Mouse (Mus musculus) lung, postnatal 0 days (tissue): ENCODE data around the gene Eps8l1. TPM values are rescaled to one million over a fixed set of nuclear protein-coding genes. Genes with fewer than 3 reads are reported as not detected.

ENCODE experiments used
- ATAC-seq: fragments of 200-750 bp; cut with Nextera tagmentation; 2 replicates; pipeline ENCODE4 v1.8.0; 2017; ENCODE audit warnings: moderate library complexity
- DNase-seq: peaks from one replicate; pipeline ENCODE4 v3.0.0-alpha.2; 2016; ENCODE audit warnings: low spot score
- H3K27ac ChIP-seq: fragments of 300-500 bp; sonication (generic); 2 replicates; pipeline ENCODE4 v1.5.1; 2014; ENCODE audit warnings: antibody characterized with exemption, mild to moderate bottlenecking, low read length, mixed read lengths
- H3K27me3 ChIP-seq: fragments of 300-500 bp; sonication (generic); replicated peaks from 2 replicates; pipeline ENCODE4 v1.6.1; 2014; ENCODE audit warnings: low read length, mixed read lengths; ENCODE audit not compliant: insufficient read depth
- H3K36me3 ChIP-seq: fragments of 300-500 bp; sonication (generic); 2 replicates; pipeline ENCODE4 v1.6.1; 2014; ENCODE audit warnings: low read length, mixed read lengths; ENCODE audit not compliant: insufficient read depth
- H3K4me1 ChIP-seq: fragments of 300-500 bp; sonication (generic); 2 replicates; pipeline ENCODE4 v1.6.1; 2014; ENCODE audit warnings: antibody characterized with exemption, low read depth, low read length, mixed read lengths; ENCODE audit not compliant: insufficient read depth
- H3K4me2 ChIP-seq: fragments of 300-500 bp; sonication (generic); replicated peaks from 2 replicates; pipeline ENCODE4 v1.6.1; 2014; ENCODE audit warnings: low read depth, mild to moderate bottlenecking, low read length, moderate library complexity, mixed read lengths
- H3K4me3 ChIP-seq: fragments of 300-500 bp; sonication (generic); 2 replicates; pipeline ENCODE4 v1.5.1; 2014; ENCODE audit warnings: low read depth, low read length
- H3K9ac ChIP-seq: fragments of 300-500 bp; sonication (generic); replicated peaks from 2 replicates; pipeline ENCODE4 v1.6.1; 2014; ENCODE audit warnings: low read depth, mild to moderate bottlenecking
- H3K9me3 ChIP-seq: fragments of 300-500 bp; sonication (generic); 2 replicates; pipeline ENCODE4 v1.6.1; 2016; ENCODE audit warnings: low read length, mixed read lengths
- CTCF ChIP-seq: IDR thresholded peaks from 2 replicates; pipeline ENCODE4 v1.5.1; 2016; ENCODE audit warnings: antibody characterized with exemption, mild to moderate bottlenecking
- EP300 ChIP-seq: IDR thresholded peaks from 2 replicates; pipeline ENCODE4 v1.6.1; 2016; ENCODE audit warnings: antibody characterized with exemption, mild to moderate bottlenecking, control low read depth
- WGBS: fragments of 180-500 bp; shearing (Covaris S2); extraction: QIAGEN DNeasy Blood & Tissue Kit; methylation state at CpG from one replicate; pipeline ENCODE4 v1.1.7; 2014; 5-methylcytosine and 5-hydroxymethylcytosine counted together
- polyA plus RNA-seq: library from polyadenylated mRNA; unstranded; fragments of >200 nt; fragmentation: Nextera tagmentation; extraction: Ambion mirVana; gene quantifications from 2 replicates; pipeline ENCODE4 v1.2.1, GENCODE M21; 2015

Gene Eps8l1
- polyA plus RNA-seq, 1 experiment from 2014 or later, result 15.0 TPM

DNA sequence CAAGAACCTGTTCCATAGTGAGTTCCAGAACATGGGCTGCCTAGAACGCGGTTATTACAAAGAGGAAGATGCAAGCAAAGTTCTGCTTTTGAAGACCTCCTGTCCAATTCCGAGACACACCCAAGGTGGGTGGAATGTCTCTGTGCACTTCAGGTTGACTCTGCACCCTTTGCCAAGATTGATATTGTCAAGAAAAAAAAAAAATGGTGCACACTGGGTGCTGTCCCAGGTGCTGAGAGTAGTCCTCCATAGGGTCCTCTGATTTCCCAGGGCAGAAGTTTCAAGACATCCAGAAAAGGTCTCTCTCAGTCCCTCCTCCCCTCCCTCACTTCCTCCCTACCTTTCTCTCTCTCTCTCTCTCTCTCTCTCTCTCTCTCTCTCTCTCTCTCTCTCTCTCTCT, 12.0 kb upstream of the Eps8l1 start:
- Histone ChIP-seq H3K36me3 (no peaks in the 10 kb centered on the region), H3K4me3 (no peak overlapping the region), H3K4me1 (peaks cover 3% of the 10 kb centered on the region; the same call in 1 of the 2 replicates), H3K27me3 (no peaks in the 10 kb centered on the region), H3K9ac (no peak overlapping the region), H3K4me2 (no peak overlapping the region), H3K9me3 (no peaks in the 10 kb centered on the region), H3K27ac (no peak overlapping the region)
- DNase-seq, result no peak
- 80% methylated on average over 3 of the region's 3 CpGs for WGBS
- ATAC-seq, result no peak
- TF ChIP-seq CTCF (no peak), EP300 (no peak)

DNA sequence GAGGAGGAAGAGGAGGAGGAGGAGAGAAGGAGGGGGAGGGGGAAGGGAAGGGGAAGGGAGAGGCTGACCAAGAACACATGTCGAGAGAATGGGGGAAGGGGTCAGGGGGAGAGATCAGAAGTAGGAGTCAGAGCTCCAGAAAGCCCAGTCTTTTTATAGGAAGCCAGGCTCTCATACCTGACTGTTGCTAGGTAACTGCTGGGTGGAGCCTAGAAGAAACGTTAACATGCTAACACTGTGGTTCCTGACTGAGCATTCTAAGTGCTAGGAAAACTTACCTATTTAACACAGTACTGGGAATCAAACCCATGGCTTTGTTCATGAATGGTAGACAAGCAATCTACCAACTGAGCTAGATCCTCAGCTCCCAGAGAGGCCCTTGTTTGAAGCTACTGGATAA, 11.3 kb upstream of the Eps8l1 start:
- no peak overlapping the region for H3K4me2 ChIP-seq
- H3K4me3 ChIP-seq, result no peak overlapping the region
- no peaks in the 10 kb centered on the region for H3K9me3 ChIP-seq
- WGBS, result 12% methylated on average over 2 of the region's 2 CpGs
- ATAC-seq, result no peak
- H3K36me3 ChIP-seq, result no peaks in the 10 kb centered on the region
- H3K27ac ChIP-seq, result no peak overlapping the region
- DNase-seq, result peak; percentile 33
- peaks cover 3% of the 10 kb centered on the region; the same call in 1 of the 2 replicates for H3K4me1 ChIP-seq
- no peak for TF ChIP-seq CTCF
- no peak for TF ChIP-seq EP300
- no peak overlapping the region for H3K9ac ChIP-seq
- H3K27me3 ChIP-seq, result no peaks in the 10 kb centered on the region

DNA sequence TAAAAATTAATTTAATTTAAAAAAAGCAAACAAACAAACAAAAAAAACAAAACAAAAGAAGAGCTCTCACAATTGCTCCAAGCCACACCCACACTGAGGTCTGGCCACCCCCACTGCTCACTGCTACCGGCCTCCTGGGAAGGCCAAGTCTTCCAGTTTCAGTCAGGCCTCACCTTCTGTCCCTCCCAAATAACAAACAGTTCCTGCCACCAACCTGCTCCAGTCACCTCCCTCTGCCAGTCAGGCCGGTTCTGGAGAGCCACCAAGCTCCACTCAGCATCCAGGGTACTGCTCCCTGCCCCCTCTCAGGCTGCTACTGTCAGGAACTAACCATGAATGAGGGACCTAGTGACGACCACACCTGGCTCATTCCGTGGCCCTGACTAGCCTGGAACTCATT, 7.8 kb upstream of the Eps8l1 start:
- Histone ChIP-seq H3K9ac (no peak overlapping the region), H3K27ac (peak overlapping the region; percentile 75), H3K4me3 (no peak overlapping the region), H3K36me3 (no peaks in the 10 kb centered on the region), H3K4me1 (peaks cover 3% of the 10 kb centered on the region; the same call in 1 of the 2 replicates), H3K4me2 (no peak overlapping the region), H3K9me3 (no peaks in the 10 kb centered on the region), H3K27me3 (no peaks in the 10 kb centered on the region)
- peak; percentile 84 for DNase-seq
- 14% methylated on average over 4 of the region's 4 CpGs for WGBS
- peak; percentile 93 for ATAC-seq
- TF ChIP-seq CTCF (no peak), EP300 (0 out of 2 replicates have a peak, but pooled peaks have one; percentile 15)

DNA sequence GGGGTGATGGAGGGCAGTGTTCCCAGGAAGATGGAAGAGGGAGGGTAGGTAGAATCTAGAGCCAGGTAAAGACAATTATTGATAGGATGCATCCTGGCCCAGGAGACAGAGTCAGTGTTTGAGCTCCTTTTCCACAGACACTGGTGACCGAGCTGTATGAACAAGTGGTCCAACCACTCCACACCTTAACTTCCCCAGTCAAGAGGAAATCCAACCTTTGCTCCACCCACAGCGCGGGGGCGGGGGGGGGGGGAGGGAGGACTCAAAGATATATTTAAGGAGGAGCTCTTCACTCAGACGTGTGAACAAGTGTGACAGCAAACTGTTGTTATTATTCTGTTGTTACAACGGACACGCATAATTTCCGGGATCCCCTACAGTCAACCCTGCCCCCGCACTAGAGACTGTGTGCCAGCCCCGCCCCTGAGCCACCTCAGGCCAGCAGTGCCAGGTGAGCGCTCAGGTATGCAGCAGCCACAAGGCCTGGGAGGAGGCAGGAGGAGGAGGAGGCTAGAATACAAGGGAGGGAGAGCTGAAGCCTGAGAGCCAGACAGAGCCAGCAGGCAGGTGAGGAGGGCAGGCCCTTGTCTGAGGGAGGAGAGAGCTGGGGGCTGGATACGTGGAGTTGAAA, 3.8 kb downstream of the Eps8l1 start:
- H3K4me1 ChIP-seq, result 0 out of 2 replicates have a peak, but pooled peaks cover 4% of the 10 kb centered on the region
- DNase-seq, result peak; percentile 94

DNA sequence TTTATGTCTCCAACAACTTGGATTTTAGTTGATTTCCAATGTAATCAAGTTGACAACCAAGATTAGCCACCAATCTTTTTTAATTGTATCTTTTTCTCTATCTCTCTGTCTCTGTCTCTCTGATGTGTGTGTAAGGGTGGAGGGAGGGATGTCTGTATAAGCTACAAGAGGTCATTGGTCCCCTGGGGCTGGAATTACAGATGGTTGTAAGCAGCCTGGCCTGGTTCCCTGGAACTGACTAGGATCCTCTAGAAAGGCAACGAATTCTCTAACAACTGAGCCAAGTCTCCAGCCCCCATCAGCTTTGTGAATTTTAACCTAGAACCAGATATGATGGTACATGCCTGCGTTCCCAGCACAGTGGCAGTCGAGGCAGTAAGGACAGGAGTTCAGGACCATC, 7.3 kb downstream of the Eps8l1 start:
- H3K9ac ChIP-seq, result no peak overlapping the region
- H3K4me3 ChIP-seq, result no peak overlapping the region
- H3K27me3 ChIP-seq, result no peaks in the 10 kb centered on the region
- no peak for ATAC-seq
- H3K36me3 ChIP-seq, result 0 out of 2 replicates have a peak, but pooled peaks cover 5% of the 10 kb centered on the region
- H3K9me3 ChIP-seq, result no peaks in the 10 kb centered on the region
- DNase-seq, result no peak
- H3K4me1 ChIP-seq, result peaks cover 8% of the 10 kb centered on the region; the same call in 1 of the 2 replicates
- no peak overlapping the region for H3K27ac ChIP-seq
- no peak overlapping the region for H3K4me2 ChIP-seq
- WGBS, result 68% methylated on average over 3 of the region's 3 CpGs
- TF ChIP-seq EP300, result no peak
- no peak for TF ChIP-seq CTCF

More for the DNA sequence above, 3.8 kb downstream of the Eps8l1 start:
- H3K36me3 ChIP-seq, result no peaks in the 10 kb centered on the region
- no peaks in the 10 kb centered on the region for H3K27me3 ChIP-seq
- peak overlapping the region; percentile 90 for H3K27ac ChIP-seq
- H3K9me3 ChIP-seq, result no peaks in the 10 kb centered on the region
- peak overlapping the region; percentile 26 for H3K4me3 ChIP-seq
- peak; percentile 91 for ATAC-seq
- peak overlapping the region; percentile 20; the same call in 1 of the 2 replicates for H3K9ac ChIP-seq
- peak overlapping the region; percentile 48 for H3K4me2 ChIP-seq
- 4% methylated on average over 11 of the region's 12 CpGs for WGBS
- TF ChIP-seq EP300, result no peak; the same call in 1 of the 2 replicates
- TF ChIP-seq CTCF, result 0 out of 2 replicates have a peak, but pooled peaks have one; percentile 6

DNA sequence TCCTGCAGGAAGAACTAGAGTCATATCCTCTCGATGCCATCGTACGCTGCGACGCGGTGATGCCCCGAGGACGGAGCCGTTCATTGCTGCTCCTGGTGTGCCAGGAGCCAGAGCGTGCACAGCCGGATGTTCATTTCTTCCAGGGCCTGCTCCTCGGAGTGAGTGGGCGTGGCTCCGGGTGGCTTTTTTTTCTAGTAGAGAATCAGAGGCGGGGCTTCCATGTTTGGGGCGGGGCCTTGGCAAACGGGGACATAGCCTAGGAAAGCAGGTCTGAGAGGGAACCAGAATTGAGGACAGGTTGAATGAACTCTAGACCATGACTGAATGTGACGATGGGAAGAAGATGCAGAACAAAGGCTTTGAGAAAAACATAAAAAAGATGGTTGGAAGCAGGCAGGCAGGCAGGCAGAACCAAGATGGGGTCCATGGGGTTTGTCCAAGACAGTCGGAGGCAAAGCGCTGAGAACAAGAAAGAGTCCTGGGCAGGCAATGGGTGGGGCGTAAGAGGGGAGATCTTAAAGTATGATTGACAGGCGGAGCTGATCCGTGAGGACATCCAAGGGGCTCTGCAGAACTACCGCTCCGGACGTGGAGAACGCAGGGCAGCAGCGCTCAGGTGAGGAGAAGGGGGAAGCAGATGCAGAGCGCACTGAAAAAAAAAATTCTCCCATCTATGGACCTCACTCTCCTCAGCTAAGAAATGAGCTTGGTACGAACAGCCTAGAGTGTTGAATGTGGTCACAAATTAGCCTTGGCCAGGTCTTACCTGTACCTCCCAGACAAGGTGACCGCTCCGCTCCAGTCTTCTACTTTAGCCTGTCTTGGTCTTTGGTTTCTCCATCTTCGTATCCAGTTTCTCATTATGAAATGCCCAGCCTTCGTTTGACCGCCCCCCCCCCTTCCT, 10.1 kb downstream of the Eps8l1 start:
- Histone ChIP-seq H3K27ac (0 out of 2 replicates have a peak overlapping the region, but pooled peaks have one; percentile 3), H3K4me2 (peak overlapping the region; percentile 66), H3K27me3 (no peaks in the 10 kb centered on the region), H3K4me3 (peak overlapping the region; percentile 36), H3K4me1 (peaks cover 4% of the 10 kb centered on the region; the same call in 1 of the 2 replicates), H3K9ac (0 out of 2 replicates have a peak overlapping the region, but pooled peaks have one; percentile 26), H3K9me3 (no peaks in the 10 kb centered on the region), H3K36me3 (peaks cover 5% of the 10 kb centered on the region; the same call in 1 of the 2 replicates)
- TF ChIP-seq CTCF, result no peak
- TF ChIP-seq EP300, result no peak
- ATAC-seq (peak; percentile 65), DNase-seq (peak; percentile 87)
- 6% methylated on average over 34 of the region's 35 CpGs for WGBS
